ENCODE assay signal across 10 mouse cellular contexts in genomic region chr11:28693303-28693702, GRCm38 (mm10).
DNase-seq lines count a peak whose midpoint lies in the region; ATAC-seq and TF ChIP-seq lines count a peak whose summit lies in the region.
"Had no signal": no experiment of that assay in that cellular context is flagged by ENCODE, and none has a peak within 500 bp of the region (broad histone marks: within the 10 kb centered on the region; RNA-seq: fewer than 3 reads in every experiment).

No protein-coding gene starts in this region.

- no peak overlapping the region for H3K4me2 ChIP-seq in hindbrain, embryonic 16.5 days (ENCODE audit: low read length)
- H3K4me2 ChIP-seq: liver, embryonic 13.5 days; midbrain, embryonic 11.5 days had no signal

- no peak for DNase-seq in heart, embryonic 10.5 days (ENCODE audit: low spot score)
- no peak for DNase-seq in heart, adult 9 months (ENCODE audit: low spot score in 2 of 2)
- DNase-seq in left cerebral cortex, postnatal 4 days: peak; percentile 48
- DNase-seq in left cerebral cortex, adult 11 months (ENCODE audit: low spot score): no peak
- DNase-seq in embryonic facial prominence, embryonic 10.5 days (ENCODE audit: low spot score): no peak
- DNase-seq in ovary, postnatal 10 days (ENCODE audit: low spot score): no peak
- no peak for DNase-seq in left cerebral cortex, adult 2 months (ENCODE audit: extremely low spot score in 1 of 2, low spot score in 2 of 2)
- DNase-seq: liver, embryonic 13.5 days had no signal

- no peak overlapping the region for H3K9ac ChIP-seq in hindbrain, embryonic 16.5 days (ENCODE audit: low read depth, low read length)
- H3K9ac ChIP-seq: liver, embryonic 13.5 days had no signal

- H3K27me3 ChIP-seq in heart, embryonic 10.5 days (ENCODE audit: insufficient read depth, poor library complexity, severe bottlenecking): no peaks in the 10 kb centered on the region
- no peaks in the 10 kb centered on the region for H3K27me3 ChIP-seq in embryonic facial prominence, embryonic 10.5 days (replicated peaks; ENCODE audit: low read depth, poor library complexity, severe bottlenecking)
- no peaks in the 10 kb centered on the region for H3K27me3 ChIP-seq in hindbrain, embryonic 16.5 days (replicated peaks; ENCODE audit: control insufficient read depth, insufficient read depth, low read length)
- H3K27me3 ChIP-seq: liver, embryonic 13.5 days had no signal

- whole genome bisulfite sequencing in heart, embryonic 10.5 days: 53% methylated on average over 1 of the region's 1 CpGs
- WGBS in embryonic facial prominence, embryonic 10.5 days: 41% methylated on average over 1 of the region's 1 CpGs
- 52% methylated on average over 1 of the region's 1 CpGs for WGBS in hindbrain, embryonic 16.5 days

- no peak for TF ChIP-seq CTCF in left cerebral cortex, adult 2 months (IDR thresholded peaks at IDR 0.05)

- H3K4me1 ChIP-seq in heart, embryonic 10.5 days: peaks cover 19% of the 10 kb centered on the region
- H3K4me1 ChIP-seq in embryonic facial prominence, embryonic 10.5 days: peaks cover 37% of the 10 kb centered on the region
- H3K4me1 ChIP-seq in hindbrain, embryonic 16.5 days (ENCODE audit: control insufficient read depth, insufficient read depth, low read depth, low read length): peaks cover 3% of the 10 kb centered on the region
- H3K4me1 ChIP-seq: liver, embryonic 13.5 days had no signal

- no peaks in the 10 kb centered on the region for H3K9me3 ChIP-seq in heart, embryonic 10.5 days
- no peaks in the 10 kb centered on the region for H3K9me3 ChIP-seq in embryonic facial prominence, embryonic 10.5 days
- H3K9me3 ChIP-seq in hindbrain, embryonic 16.5 days (ENCODE audit: control insufficient read depth, low read length): no peaks in the 10 kb centered on the region
- H3K9me3 ChIP-seq: liver, embryonic 13.5 days had no signal

- peak; percentile 48; the same call in 1 of the 2 replicates for ATAC-seq in hindbrain, embryonic 16.5 days

- peak overlapping the region; percentile 18; the same call in 1 of the 2 replicates for H3K27ac ChIP-seq in heart, embryonic 10.5 days
- H3K27ac ChIP-seq in embryonic facial prominence, embryonic 10.5 days (replicated peaks): peak overlapping the region; percentile 66
- H3K27ac ChIP-seq in hindbrain, embryonic 16.5 days (ENCODE audit: low read depth, low read length): peak overlapping the region; percentile 65; the same call in 1 of the 2 replicates
- no peak overlapping the region; the same call in 1 of the 2 replicates for H3K27ac ChIP-seq in left cerebral cortex, adult 2 months
- H3K27ac ChIP-seq: liver, embryonic 13.5 days had no signal

- H3K4me3 ChIP-seq in heart, embryonic 10.5 days: no peak overlapping the region
- H3K4me3 ChIP-seq in embryonic facial prominence, embryonic 10.5 days: no peak overlapping the region
- H3K4me3 ChIP-seq in hindbrain, embryonic 16.5 days (ENCODE audit: low read length): no peak overlapping the region
- H3K4me3 ChIP-seq in left cerebral cortex, adult 2 months: no peak overlapping the region
- H3K4me3 ChIP-seq: liver, embryonic 13.5 days had no signal

- intact Hi-C loops in left cerebral cortex, postnatal 4 days (cut with DNase I): no loop called here
- intact Hi-C loops in left cerebral cortex, adult 2 months (cut with DNase I): no loop called here

- no peaks in the 10 kb centered on the region for H3K36me3 ChIP-seq in heart, embryonic 10.5 days
- H3K36me3 ChIP-seq in embryonic facial prominence, embryonic 10.5 days (replicated peaks): no peaks in the 10 kb centered on the region
- H3K36me3 ChIP-seq in hindbrain, embryonic 16.5 days (ENCODE audit: control insufficient read depth, insufficient read depth, low read length): no peaks in the 10 kb centered on the region
- H3K36me3 ChIP-seq: liver, embryonic 13.5 days had no signal
